Mouse (Mus musculus): ENCODE results near the gene Tlr8. TPM values are rescaled to one million over a fixed set of nuclear protein-coding genes. Genes with fewer than 3 reads are reported as not detected.

Gene Tlr8
- total RNA-seq (2023; ENCODE audit: inconsistent age), result 0.32 to 0.72 TPM (median 0.32 TPM) in 3 of 4 replicates, not detected in the other

DNA sequence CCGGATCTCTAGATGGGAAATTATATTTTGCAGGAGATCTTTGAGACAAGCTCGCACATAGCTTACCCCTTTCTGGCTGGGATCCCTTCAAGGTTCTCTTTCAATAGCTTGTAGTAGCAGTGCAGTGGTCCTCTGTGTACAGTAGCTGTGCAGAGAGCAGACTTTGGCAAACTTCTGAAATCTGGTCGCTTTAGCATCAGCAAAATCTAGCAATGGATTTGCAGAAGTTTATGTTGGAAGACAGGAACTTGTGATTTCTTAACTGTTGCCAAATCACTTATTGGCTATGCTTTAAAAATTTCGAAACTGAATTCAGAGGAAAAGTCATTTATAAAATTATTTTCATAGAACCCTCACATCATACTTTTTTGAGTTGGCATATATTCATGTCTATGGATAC, at the start of gene Tlr8:
TSS of gene Tlr8 (minus strand) at position 244 of the 400 bp plus-strand sequence.

DNA sequence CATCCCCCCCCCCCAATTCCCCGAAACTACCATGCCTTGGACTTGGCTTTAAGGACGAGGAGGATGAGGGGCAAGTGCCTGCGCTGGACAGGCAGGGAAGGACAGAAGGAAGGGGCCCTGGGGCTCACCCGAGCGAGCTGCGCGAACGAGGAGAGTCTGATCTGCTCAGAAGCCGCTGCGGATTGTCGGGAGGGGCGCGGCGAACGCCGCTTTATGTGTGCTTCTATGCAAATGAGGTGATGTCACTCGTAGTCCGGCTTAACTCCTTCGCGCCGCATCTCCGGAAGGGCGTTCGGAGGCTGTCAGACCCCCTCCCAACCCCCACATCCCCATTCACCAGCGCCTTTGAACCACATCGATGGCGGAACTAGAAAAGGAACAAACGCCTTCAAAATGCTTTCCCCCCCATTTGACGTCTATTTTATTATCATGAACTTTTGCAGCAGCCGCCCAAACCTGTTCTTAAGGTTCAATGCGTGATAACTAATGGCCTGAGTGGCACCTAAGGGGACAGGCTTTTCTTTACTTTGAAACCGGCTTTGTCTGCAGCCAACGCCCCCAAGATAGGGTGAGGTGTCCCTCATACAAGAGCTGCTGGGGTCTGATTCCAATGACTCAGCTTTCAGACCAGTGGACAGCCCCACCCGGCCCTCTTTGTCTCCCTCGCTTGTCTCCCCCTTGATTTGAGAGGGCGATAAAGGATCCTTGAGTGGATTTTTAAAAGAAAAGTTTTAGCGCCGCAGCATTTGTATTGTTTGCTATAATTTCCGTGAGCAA, 55.0 kb downstream of the Tlr8 start, which contains the start of gene Tmsb4x:
TSS of gene Tmsb4x (minus strand) at position 338 of the 777 bp plus-strand sequence.

Other genes starting within 250 kb of the Tlr8 start
- 3,310 to 3,777 TPM (median 3,348 TPM) in 4 replicates for gene Tmsb4x, start 55.0 kb downstream of the Tlr8 start, total RNA-seq (2023; ENCODE audit: inconsistent age)
- gene Tlr7, start 66.2 kb upstream of the Tlr8 start, total RNA-seq (2023; ENCODE audit: inconsistent age), result 27.3 to 36.8 TPM (median 32.3 TPM) in 4 replicates
- gene Prps2, start 118.4 kb upstream of the Tlr8 start, total RNA-seq (2023; ENCODE audit: inconsistent age), result 54.7 to 63.6 TPM (median 58.4 TPM) in 4 replicates